Mouse (Mus musculus): Measurements from ENCODE around the gene Snx8. TPM values are rescaled to one million over a fixed set of nuclear protein-coding genes. Genes with fewer than 3 reads are reported as not detected.

The Snx8 gene
- total RNA-seq (2017) = 98.5 and 111 TPM in 2 replicates

DNA sequence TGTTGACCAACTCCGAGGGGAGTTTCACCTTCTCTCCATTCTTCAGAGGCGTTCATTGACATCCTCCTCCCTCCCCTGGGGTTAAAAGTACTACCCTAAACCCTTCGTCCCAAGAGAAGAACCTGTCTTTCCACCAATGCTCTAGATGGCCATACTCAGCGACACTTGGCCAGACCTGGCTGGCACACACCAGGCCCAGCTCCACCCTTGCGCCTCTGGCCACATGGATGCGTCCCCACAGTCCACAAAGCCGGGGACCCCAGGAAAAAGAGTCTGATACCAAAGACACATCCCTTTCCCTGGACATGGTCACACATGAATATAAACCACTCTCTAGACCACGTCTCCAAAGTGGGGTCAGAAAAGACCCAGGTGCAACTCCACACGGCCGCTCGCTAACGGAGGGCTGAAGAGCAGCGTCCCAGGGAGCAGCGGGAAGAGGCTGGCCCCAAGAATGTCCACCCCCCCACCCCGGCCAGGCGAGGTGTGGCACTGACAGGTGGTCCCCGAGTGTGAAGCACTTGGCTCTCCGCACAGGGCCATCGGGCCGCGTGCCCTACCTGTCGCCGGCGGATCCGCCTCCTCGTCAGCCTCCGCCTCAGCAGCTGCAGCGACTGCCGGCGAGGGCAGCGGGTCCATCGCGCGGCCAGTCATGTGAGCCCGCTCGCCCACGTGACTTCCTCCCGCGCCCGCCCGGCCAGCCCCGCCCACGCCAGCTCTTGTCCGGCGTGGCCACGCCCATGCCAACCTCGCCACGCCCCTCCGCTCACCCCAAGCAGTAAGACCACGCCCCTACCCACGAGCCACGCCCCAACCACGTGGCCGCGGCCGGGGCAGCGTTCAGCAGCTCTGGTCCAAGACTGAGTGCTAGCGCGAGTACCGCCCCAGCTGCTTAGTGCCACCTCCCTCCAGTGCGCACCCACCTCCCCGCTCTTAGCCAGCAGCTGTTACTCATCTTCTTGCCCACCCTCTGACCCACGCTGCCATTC lies at the start of gene Snx8:
Snx8 (minus strand) TSS at position 675 of the 989 bp plus-strand sequence.
- ATAC-seq (ENCODE audit: extremely low read depth, insufficient number of reproducible peaks, low FRiP score, poor library complexity, severe bottlenecking) = peak; percentile 89

DNA sequence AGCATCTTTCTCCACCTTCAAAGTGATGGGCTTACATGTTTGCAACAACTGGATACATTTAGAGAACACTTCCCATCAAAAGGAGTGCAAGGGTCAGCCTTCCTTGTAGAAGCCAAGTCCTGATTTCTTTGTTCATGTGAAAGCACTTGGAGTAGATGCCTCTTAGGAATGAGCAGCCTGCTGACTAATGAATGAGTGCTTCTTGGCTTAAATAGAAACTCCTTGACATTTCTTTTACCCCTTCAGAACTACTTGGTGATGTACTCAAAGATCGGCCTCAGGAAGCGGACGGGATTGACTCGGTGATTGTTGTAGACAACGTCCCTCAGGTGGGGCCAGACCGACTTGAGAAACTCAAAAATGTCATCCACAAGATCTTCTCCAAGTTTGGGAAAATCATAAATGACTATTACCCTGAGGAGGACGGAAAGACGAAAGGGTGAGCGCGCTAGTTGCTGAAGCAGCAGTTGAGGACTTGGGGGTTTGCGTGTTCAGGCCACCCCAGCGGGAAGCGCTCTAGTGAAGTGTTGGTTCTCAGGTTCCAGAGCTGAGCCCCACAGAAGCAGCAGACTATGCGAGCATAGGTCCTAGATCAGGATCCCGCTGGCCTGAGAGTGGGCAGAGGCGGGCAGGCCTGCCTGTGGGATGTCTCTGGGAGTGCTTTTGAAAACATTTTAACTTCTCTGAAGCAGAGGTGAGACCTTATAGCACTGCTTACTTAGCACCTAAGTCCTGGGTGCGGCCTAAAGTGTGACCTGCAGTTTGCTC lies 36.1 kb upstream of the Snx8 start:
- no peak for ATAC-seq (ENCODE audit: extremely low read depth, insufficient number of reproducible peaks, low FRiP score, poor library complexity, severe bottlenecking)

DNA sequence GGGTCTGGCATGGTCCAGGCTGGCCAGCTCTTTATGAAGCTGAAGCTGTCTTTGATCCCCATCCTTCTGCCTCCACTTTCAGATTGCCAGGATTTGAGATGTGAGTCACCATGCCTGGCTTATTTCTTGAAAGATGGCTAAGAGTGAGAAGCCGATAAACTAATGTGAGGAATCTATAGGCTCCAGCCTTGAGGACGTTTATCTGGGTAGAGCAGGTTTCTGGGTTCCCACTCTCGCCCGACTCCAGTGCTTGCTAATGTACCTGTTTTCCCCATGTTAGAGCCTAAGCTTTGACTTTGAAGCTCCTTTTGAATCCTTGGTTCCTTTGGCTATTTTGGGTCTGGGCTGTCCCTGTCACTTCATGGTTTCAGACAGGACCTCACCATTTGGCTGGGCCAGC lies 31.6 kb upstream of the Snx8 start:
- ATAC-seq (ENCODE audit: extremely low read depth, insufficient number of reproducible peaks, low FRiP score, poor library complexity, severe bottlenecking) = no peak

DNA sequence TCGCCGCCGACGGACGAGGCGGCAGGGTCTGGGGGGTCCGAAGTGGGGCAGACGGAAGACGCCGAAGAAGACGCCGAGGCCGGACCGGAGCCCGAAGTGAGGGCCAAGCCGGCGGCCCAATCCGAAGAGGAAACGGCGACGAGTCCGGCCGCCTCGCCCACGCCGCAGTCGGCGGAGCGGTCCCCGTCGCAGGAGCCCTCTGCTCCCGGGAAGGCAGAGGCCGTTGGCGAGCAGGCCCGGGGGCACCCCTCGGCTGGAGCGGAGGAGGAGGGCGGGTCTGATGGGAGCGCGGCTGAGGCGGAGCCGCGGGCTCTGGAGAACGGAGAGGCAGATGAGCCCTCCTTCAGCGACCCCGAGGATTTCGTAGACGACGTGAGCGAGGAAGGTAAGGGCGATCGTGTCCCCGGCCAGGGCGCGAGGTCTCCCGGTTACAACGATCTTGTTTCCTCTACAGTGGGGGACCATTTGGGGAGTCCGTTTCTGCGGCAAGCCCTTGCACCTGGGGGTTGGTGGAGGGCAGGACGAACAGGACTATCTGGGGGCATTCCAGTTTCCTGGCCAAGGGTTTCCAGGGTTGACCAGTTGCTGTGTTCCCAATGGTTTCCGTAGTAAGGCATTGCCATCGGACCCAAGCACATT lies 30.5 kb upstream of the Snx8 start:
- no peak for ATAC-seq (ENCODE audit: extremely low read depth, insufficient number of reproducible peaks, low FRiP score, poor library complexity, severe bottlenecking)

- ATAC-seq (ENCODE audit: extremely low read depth, insufficient number of reproducible peaks, low FRiP score, poor library complexity, severe bottlenecking) = peak; percentile 89
Observed at GRCm38 (mm10) chr5:140418489-140419441, 29.7 kb upstream of the Snx8 start, which contains the start of gene Eif3b. TSS of gene Eif3b (plus strand) at chr5:140419328.

DNA sequence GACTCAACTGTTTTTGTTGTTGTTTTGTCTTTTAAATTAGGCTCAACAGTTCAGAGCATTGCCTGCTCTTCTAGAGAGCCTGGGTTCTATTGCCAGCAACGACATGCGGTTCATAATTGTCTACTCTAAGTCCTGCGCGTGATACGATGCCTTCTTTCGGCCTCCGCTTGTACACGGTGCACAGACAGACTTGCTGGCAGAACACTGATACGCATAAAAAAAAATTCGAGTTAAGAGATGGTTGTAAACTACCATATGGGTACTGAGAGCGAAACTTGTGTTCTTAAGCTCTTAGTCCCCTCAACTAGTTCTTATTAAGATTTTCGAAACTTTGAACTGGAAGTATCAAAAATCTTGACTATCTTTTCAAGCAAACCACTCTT lies 29.0 kb upstream of the Snx8 start:
- ATAC-seq (ENCODE audit: extremely low read depth, insufficient number of reproducible peaks, low FRiP score, poor library complexity, severe bottlenecking) = no peak

DNA sequence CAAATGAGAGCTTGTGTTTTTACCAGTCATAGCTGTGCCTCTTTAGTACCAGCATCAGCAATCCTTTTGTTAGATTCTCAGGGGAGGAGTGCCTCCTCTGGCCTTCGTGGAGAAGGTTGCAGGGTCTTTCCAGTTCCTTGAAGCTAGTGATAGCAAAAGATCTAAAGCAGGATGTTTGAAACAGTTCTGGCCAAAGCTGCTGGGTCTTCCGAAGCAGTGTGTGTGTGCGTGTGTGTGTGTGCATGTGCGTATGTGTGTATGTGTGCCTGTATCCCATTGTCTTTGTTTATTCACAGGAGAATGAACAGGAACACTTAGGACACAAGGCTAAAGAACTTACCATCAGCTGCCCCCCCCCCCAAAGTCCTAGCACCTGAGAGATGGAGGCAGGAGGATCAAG lies 25.6 kb upstream of the Snx8 start:
- no peak for ATAC-seq (ENCODE audit: extremely low read depth, insufficient number of reproducible peaks, low FRiP score, poor library complexity, severe bottlenecking)

- peak; percentile 72; the same call in 1 of the 2 replicates for ATAC-seq (ENCODE audit: extremely low read depth, insufficient number of reproducible peaks, low FRiP score, poor library complexity, severe bottlenecking)
Observed at GRCm38 (mm10) chr5:140411339-140411738, 22.3 kb upstream of the Snx8 start.

GRCm38 (mm10) chr5:140408801-140409200 lies 19.7 kb upstream of the Snx8 start:
- no peak for ATAC-seq (ENCODE audit: extremely low read depth, insufficient number of reproducible peaks, low FRiP score, poor library complexity, severe bottlenecking)

- no peak for ATAC-seq (ENCODE audit: extremely low read depth, insufficient number of reproducible peaks, low FRiP score, poor library complexity, severe bottlenecking)
Observed at GRCm38 (mm10) chr5:140406666-140407065, 17.6 kb upstream of the Snx8 start.

DNA sequence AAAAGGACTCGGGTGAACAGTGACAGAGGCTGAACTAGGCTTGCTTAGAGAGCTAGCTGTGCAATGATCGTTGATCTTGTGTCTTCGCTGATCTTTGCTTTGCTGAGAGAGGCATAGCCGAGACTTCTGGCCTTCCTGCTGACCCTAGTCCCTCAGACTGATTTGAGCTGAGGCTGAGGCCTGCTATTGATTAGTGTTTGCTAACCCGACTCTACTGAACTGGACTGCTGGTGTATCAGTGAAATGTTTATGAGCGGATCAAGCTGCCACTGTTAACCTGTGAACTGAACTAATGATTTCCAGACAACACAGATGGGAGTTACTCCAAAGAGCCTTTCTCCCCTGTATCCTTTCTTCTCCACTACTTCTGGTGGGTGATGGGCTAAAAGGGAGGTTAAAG lies 16.1 kb upstream of the Snx8 start:
- no peak for ATAC-seq (ENCODE audit: extremely low read depth, insufficient number of reproducible peaks, low FRiP score, poor library complexity, severe bottlenecking)

DNA sequence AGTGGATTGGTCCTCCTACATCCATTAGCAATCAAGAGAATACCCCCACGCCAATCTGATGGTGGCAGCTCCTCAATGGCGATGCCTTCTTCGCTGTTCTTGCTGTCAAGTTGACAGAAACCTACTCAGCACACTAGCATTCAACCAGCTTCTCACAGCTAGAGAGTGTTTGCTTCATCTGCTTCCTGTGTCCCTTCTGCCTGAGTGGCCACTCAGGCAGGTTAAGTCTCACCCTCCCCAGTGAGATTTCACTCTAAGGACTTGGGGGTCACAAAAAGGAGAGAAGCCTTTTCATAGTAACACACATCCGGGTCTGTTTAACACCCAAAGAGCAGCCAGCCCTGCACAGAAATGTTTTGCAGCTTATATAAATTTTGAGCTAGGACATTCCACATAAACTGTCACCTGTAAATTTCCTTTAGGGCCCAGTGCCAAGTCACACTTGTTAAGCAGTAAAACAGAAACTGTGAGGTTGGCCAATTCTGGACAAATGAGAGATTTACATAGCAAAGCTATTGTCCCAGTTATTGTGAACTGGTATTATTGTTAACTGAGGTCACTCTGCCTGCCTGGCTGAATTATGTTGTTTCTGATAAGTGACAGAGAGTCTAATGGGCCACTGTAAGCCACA lies 13.7 kb upstream of the Snx8 start:
- no peak for ATAC-seq (ENCODE audit: extremely low read depth, insufficient number of reproducible peaks, low FRiP score, poor library complexity, severe bottlenecking)

DNA sequence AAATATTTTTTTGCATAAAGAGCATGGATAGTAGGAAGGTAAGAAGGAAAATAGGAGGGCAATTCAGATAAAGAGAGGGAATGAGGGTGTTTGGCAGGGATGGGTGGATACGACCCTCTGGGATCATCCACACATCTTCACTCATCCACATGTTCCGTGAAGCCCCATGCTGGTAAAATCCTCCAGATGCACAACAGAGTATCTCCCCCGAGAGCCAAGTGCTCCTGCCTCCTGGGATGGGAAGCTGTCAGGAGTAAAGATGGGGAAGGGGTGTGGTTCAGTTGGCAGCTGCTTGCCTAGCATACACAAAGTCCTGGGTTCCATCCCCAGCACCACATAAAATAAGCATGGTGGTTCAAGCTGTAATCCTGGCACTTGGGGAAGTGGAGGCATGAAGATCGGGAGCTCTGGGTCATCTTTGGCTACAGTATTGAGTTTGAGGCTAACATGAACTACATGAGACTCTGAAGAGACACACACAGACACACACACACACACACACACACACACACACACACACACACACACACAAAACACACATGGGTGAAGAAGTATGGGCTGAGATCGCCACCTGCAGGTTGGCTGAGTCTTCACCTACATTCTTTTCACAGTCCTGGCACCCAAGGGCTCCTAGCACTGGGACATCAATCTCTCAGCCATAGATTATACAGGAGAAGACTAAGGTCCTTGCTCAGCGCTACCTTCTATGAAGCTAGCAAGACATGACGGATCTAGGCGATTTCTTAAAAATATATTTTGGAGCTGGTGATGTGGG lies 7.3 kb upstream of the Snx8 start:
- peak; percentile 72 for ATAC-seq (ENCODE audit: extremely low read depth, insufficient number of reproducible peaks, low FRiP score, poor library complexity, severe bottlenecking)

DNA sequence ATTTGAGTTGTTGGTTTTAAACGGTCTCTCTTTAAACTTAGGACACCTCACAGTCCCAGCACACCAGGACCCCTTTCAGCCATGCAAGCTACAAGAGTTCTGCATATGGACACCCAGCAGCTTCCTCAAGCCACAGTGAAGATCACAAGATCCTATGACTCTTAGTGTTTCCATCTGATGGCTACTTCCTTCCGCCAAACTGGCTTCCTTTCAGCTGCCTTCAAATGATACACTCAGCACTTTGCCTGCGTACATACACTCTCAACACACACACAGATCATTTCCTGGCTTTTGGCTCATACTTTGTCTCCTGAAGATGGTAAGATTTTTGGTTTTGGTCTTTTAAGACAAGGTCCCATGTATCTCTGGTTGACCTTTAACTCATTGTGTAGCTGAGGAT lies 3.6 kb upstream of the Snx8 start:
- ATAC-seq (ENCODE audit: extremely low read depth, insufficient number of reproducible peaks, low FRiP score, poor library complexity, severe bottlenecking) = no peak

- ATAC-seq (ENCODE audit: extremely low read depth, insufficient number of reproducible peaks, low FRiP score, poor library complexity, severe bottlenecking) = no peak
Observed at GRCm38 (mm10) chr5:140391981-140392380, 2.9 kb upstream of the Snx8 start.

GRCm38 (mm10) chr5:140391435-140391834 lies 2.4 kb upstream of the Snx8 start:
- no peak for ATAC-seq (ENCODE audit: extremely low read depth, insufficient number of reproducible peaks, low FRiP score, poor library complexity, severe bottlenecking)

- ATAC-seq (ENCODE audit: extremely low read depth, insufficient number of reproducible peaks, low FRiP score, poor library complexity, severe bottlenecking) = no peak
Observed at GRCm38 (mm10) chr5:140389647-140390046, 585 bp upstream of the Snx8 start.
